Mouse (Mus musculus) liver, embryonic 14.5 days (tissue): ENCODE measurements around the gene Rxfp4.

Experiments used
- CTCF ChIP-seq: IDR thresholded peaks from 2 replicates; pipeline ENCODE4 v1.5.1; 2016; ENCODE audit warnings: antibody characterized with exemption, low read depth, control low read depth
- EP300 ChIP-seq: IDR thresholded peaks from 2 replicates; pipeline ENCODE4 v1.6.1; 2016; ENCODE audit warnings: antibody characterized with exemption, low read depth

GRCm38 (mm10) chr3:88700247-88700646 lies 47.3 kb upstream of the Rxfp4 start:
- TF ChIP-seq CTCF = no peak
- TF ChIP-seq EP300 = no peak
